Mouse (Mus musculus): ENCODE results near the gene Stx5a.

- TF ChIP-seq CTCF (IDR thresholded peaks at IDR 0.05; ENCODE audit: insufficient read depth, low read length) (no peak), POLR2A (IDR thresholded peaks at IDR 0.05; ENCODE audit: borderline replicate concordance, extremely low read depth, low read depth, low read length) (no peak)
Observed at GRCm38 (mm10) chr19:8691871-8692539, 49.2 kb upstream of the Stx5a start.

Measured in lung, adult 2 months (tissue).